10 mouse cellular contexts compared by ENCODE assay signal in genomic region chr19:48478864-48479263, GRCm38 (mm10).
"Had no signal": no experiment of that assay in that cellular context is flagged by ENCODE, and none has a peak within 500 bp of the region (broad histone marks: within the 10 kb centered on the region; RNA-seq: fewer than 3 reads in every experiment).

No protein-coding gene starts in this region.

- H3K4me3 ChIP-seq: limb, embryonic 10.5 days; liver, embryonic 15.5 days; midbrain, embryonic 13.5 days had no signal

- H3K27ac ChIP-seq: limb, embryonic 10.5 days; liver, embryonic 15.5 days; midbrain, embryonic 13.5 days; stomach, postnatal 0 days had no signal

- DNase-seq: kidney, adult 8-10 months; kidney, postnatal 25 days; lung, adult 2 months; lung, postnatal 36 days; thymus, adult 18-20 months; thymus, postnatal 14 days had no signal
